In genomic region chr7:124573666-124574065, GRCm38 (mm10) we compare ENCODE assay signal across 9 mouse cellular contexts.
"Had no signal": no experiment of that assay in that cellular context is flagged by ENCODE, and none has a peak within 500 bp of the region (broad histone marks: within the 10 kb centered on the region; RNA-seq: fewer than 3 reads in every experiment).

No protein-coding gene starts in this region.

- DNase-seq: kidney, adult 18-20 months; kidney, adult 9 months; kidney, postnatal 14 days; layer of hippocampus, adult 9-11 months; left cerebral cortex, postnatal 4 days; liver, postnatal 0 days; lung, embryonic 14.5 days; lung, postnatal 36 days; thymus, postnatal 25 days had no signal
